Mouse (Mus musculus): ENCODE data around the gene Rabgap1l. TPM values are rescaled to one million over a fixed set of nuclear protein-coding genes. Genes with fewer than 3 reads are reported as not detected.

The Rabgap1l gene
- 100 to 1,000 TPM in 9 of 26 experiments, 10 to 100 TPM in 17; 31.2 to 148 (median 77.4) TPM for total RNA-seq (2018; cell fraction: chromatin; rRNA removed)
- total RNA-seq (2018; cell fraction: cytosol; rRNA removed), result 10 to 100 TPM in 23 of 26 experiments, 1 to 10 TPM in 3; 8.2 to 22.2 (median 13.8) TPM
- total RNA-seq (2018; cell fraction: nucleus; rRNA removed), result 10 to 100 TPM; 14.4 to 95.7 (median 43.8) TPM
- 8.1 to 25.4 TPM (median 15.0 TPM) in 3 replicates for polyA plus RNA-seq (2018)

- Histone ChIP-seq H3K79me2 (ENCODE audit: inconsistent target) (no peaks in the 10 kb centered on the region), H3K27ac (no peak within 1 kb of the TSS), H3K4me3 (ENCODE audit: inconsistent target) (peak within 1 kb of the TSS; percentile 55), H3K36me3 (ENCODE audit: inconsistent target) (no peaks in the 10 kb centered on the region)
- under 1% methylated on average over 62 of the region's 67 CpGs for WGBS (ENCODE audit: missing documents)
Measured at GRCm38 (mm10) chr1:160792686-160793355, at the start of gene Rabgap1l. Gene Rabgap1l, minus strand, starts transcription at chr1:160793211.

- WGBS (ENCODE audit: missing documents), result 62% methylated on average over 10 of the region's 10 CpGs
- no peak overlapping the region for H3K4me3 ChIP-seq (ENCODE audit: inconsistent target)
- no peaks in the 10 kb centered on the region for H3K79me2 ChIP-seq (ENCODE audit: inconsistent target)
- no peak overlapping the region for H3K27ac ChIP-seq
- H3K36me3 ChIP-seq (ENCODE audit: inconsistent target), result no peaks in the 10 kb centered on the region
Measured at GRCm38 (mm10) chr1:160842567-160842966, 49.6 kb upstream of the Rabgap1l start.

GRCm38 (mm10) chr1:160840618-160841017 lies 47.6 kb upstream of the Rabgap1l start:
- 82% methylated on average over 5 of the region's 5 CpGs for WGBS (ENCODE audit: missing documents)
- Histone ChIP-seq H3K79me2 (ENCODE audit: inconsistent target) (no peaks in the 10 kb centered on the region), H3K36me3 (ENCODE audit: inconsistent target) (no peaks in the 10 kb centered on the region), H3K27ac (no peak overlapping the region), H3K4me3 (ENCODE audit: inconsistent target) (no peak overlapping the region)

GRCm38 (mm10) chr1:160839095-160839494 lies 46.1 kb upstream of the Rabgap1l start:
- WGBS (ENCODE audit: missing documents), result 90% methylated on average over 4 of the region's 4 CpGs
- H3K4me3 ChIP-seq (ENCODE audit: inconsistent target), result no peak overlapping the region
- no peaks in the 10 kb centered on the region for H3K36me3 ChIP-seq (ENCODE audit: inconsistent target)
- H3K79me2 ChIP-seq (ENCODE audit: inconsistent target), result no peaks in the 10 kb centered on the region
- H3K27ac ChIP-seq, result no peak overlapping the region

GRCm38 (mm10) chr1:160834446-160834845 lies 41.4 kb upstream of the Rabgap1l start:
- WGBS (ENCODE audit: missing documents), result 36% methylated on average over 1 of the region's 1 CpGs
- H3K36me3 ChIP-seq (ENCODE audit: inconsistent target), result no peaks in the 10 kb centered on the region
- no peak overlapping the region for H3K27ac ChIP-seq

GRCm38 (mm10) chr1:160832267-160833021 lies 39.4 kb upstream of the Rabgap1l start:
- Histone ChIP-seq H3K4me3 (ENCODE audit: inconsistent target) (no peak overlapping the region), H3K27ac (no peak overlapping the region), H3K36me3 (ENCODE audit: inconsistent target) (no peaks in the 10 kb centered on the region), H3K79me2 (ENCODE audit: inconsistent target) (no peaks in the 10 kb centered on the region)
- WGBS (ENCODE audit: missing documents), result 97% methylated on average over 9 of the region's 9 CpGs

More at GRCm38 (mm10) chr1:160834446-160834845, 41.4 kb upstream of the Rabgap1l start:
- Histone ChIP-seq H3K79me2 (ENCODE audit: inconsistent target) (no peaks in the 10 kb centered on the region), H3K4me3 (ENCODE audit: inconsistent target) (no peak overlapping the region)

- WGBS (ENCODE audit: missing documents), result 37% methylated on average over 8 of the region's 8 CpGs
- Histone ChIP-seq H3K27ac (no peak overlapping the region), H3K36me3 (ENCODE audit: inconsistent target) (no peaks in the 10 kb centered on the region), H3K4me3 (ENCODE audit: inconsistent target) (no peak overlapping the region), H3K79me2 (ENCODE audit: inconsistent target) (no peaks in the 10 kb centered on the region)
Measured at GRCm38 (mm10) chr1:160830608-160831498, 37.8 kb upstream of the Rabgap1l start.

GRCm38 (mm10) chr1:160825441-160825856 lies 32.4 kb upstream of the Rabgap1l start:
- 82% methylated on average over 3 of the region's 3 CpGs for WGBS (ENCODE audit: missing documents)
- Histone ChIP-seq H3K79me2 (ENCODE audit: inconsistent target) (no peaks in the 10 kb centered on the region), H3K27ac (no peak overlapping the region), H3K4me3 (ENCODE audit: inconsistent target) (no peak overlapping the region), H3K36me3 (ENCODE audit: inconsistent target) (no peaks in the 10 kb centered on the region)

GRCm38 (mm10) chr1:160823638-160824037 lies 30.6 kb upstream of the Rabgap1l start:
- Histone ChIP-seq H3K4me3 (ENCODE audit: inconsistent target) (no peak overlapping the region), H3K79me2 (ENCODE audit: inconsistent target) (no peaks in the 10 kb centered on the region), H3K36me3 (ENCODE audit: inconsistent target) (no peaks in the 10 kb centered on the region), H3K27ac (no peak overlapping the region)
- 96% methylated on average over 3 of the region's 3 CpGs for WGBS (ENCODE audit: missing documents)

- Histone ChIP-seq H3K79me2 (ENCODE audit: inconsistent target) (no peaks in the 10 kb centered on the region), H3K27ac (no peak overlapping the region), H3K36me3 (ENCODE audit: inconsistent target) (no peaks in the 10 kb centered on the region), H3K4me3 (ENCODE audit: inconsistent target) (no peak overlapping the region)
- WGBS (ENCODE audit: missing documents), result 90% methylated on average over 5 of the region's 5 CpGs
Measured at GRCm38 (mm10) chr1:160814198-160814597, 21.2 kb upstream of the Rabgap1l start.

- H3K4me3 ChIP-seq (ENCODE audit: inconsistent target), result no peak overlapping the region
- H3K27ac ChIP-seq, result no peak overlapping the region
- H3K36me3 ChIP-seq (ENCODE audit: inconsistent target), result no peaks in the 10 kb centered on the region
- no peaks in the 10 kb centered on the region for H3K79me2 ChIP-seq (ENCODE audit: inconsistent target)
Measured at GRCm38 (mm10) chr1:160812428-160812827, 19.4 kb upstream of the Rabgap1l start.

- Histone ChIP-seq H3K79me2 (ENCODE audit: inconsistent target) (no peaks in the 10 kb centered on the region), H3K27ac (no peak overlapping the region), H3K4me3 (ENCODE audit: inconsistent target) (no peak overlapping the region), H3K36me3 (ENCODE audit: inconsistent target) (no peaks in the 10 kb centered on the region)
- 100% methylated on average over 1 of the region's 1 CpGs for WGBS (ENCODE audit: missing documents)
Measured at GRCm38 (mm10) chr1:160811930-160812329, 18.9 kb upstream of the Rabgap1l start.

GRCm38 (mm10) chr1:160805268-160805667 lies 12.3 kb upstream of the Rabgap1l start:
- Histone ChIP-seq H3K4me3 (ENCODE audit: inconsistent target) (no peak overlapping the region), H3K27ac (no peak overlapping the region), H3K79me2 (ENCODE audit: inconsistent target) (no peaks in the 10 kb centered on the region), H3K36me3 (ENCODE audit: inconsistent target) (no peaks in the 10 kb centered on the region)
- 74% methylated on average over 2 of the region's 2 CpGs for WGBS (ENCODE audit: missing documents)

GRCm38 (mm10) chr1:160799972-160800371 lies 7.0 kb upstream of the Rabgap1l start:
- 63% methylated on average over 3 of the region's 3 CpGs for WGBS (ENCODE audit: missing documents)
- Histone ChIP-seq H3K79me2 (ENCODE audit: inconsistent target) (no peaks in the 10 kb centered on the region), H3K4me3 (ENCODE audit: inconsistent target) (no peak overlapping the region)

More at GRCm38 (mm10) chr1:160799972-160800371, 7.0 kb upstream of the Rabgap1l start:
- no peaks in the 10 kb centered on the region for H3K36me3 ChIP-seq (ENCODE audit: inconsistent target)
- no peak overlapping the region for H3K27ac ChIP-seq
